Mouse (Mus musculus): ENCODE data around the gene Crybg2.

DNA sequence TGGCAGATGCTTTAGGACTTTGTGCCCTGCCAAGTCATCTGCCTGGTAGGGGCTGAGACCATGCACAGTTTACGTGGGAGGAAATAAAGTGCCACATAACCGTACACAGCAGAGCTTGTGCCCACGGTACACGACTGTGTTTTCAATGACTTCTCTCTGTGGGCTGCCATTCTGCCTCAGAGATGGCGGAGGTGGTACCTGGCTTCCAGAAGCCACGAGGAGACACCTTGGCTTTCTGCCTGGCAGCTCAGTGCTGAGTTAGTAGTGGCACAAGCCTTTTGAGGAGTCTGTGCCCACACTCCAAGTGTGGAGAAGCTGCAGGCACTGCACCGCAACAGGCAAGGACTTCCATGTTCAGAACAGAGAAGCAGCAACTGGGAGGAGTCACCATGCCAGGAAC, 47.1 kb downstream of the Crybg2 start:
- TF ChIP-seq CTCF (IDR thresholded peaks at IDR 0.05; ENCODE audit: borderline replicate concordance, control insufficient read depth, extremely low read depth, insufficient read depth, low read length, poor library complexity), result no peak
- no peak for TF ChIP-seq POLR2A (IDR thresholded peaks at IDR 0.05; ENCODE audit: control insufficient read depth, extremely low read depth, insufficient read depth, low read length, poor library complexity)
